Mouse (Mus musculus) ES-Bruce4 (cell line): ENCODE results near the gene Lrrc73.

ENCODE experiments used
- CTCF ChIP-seq: IDR thresholded peaks from one replicate; pipeline ENCODE4 v1.8.1; 2011; ENCODE audit warnings: low read depth, low read length
- POLR2A ChIP-seq: IDR thresholded peaks from one replicate; pipeline ENCODE4 v1.8.1; 2011; ENCODE audit warnings: low read length; ENCODE audit not compliant: insufficient read depth

DNA sequence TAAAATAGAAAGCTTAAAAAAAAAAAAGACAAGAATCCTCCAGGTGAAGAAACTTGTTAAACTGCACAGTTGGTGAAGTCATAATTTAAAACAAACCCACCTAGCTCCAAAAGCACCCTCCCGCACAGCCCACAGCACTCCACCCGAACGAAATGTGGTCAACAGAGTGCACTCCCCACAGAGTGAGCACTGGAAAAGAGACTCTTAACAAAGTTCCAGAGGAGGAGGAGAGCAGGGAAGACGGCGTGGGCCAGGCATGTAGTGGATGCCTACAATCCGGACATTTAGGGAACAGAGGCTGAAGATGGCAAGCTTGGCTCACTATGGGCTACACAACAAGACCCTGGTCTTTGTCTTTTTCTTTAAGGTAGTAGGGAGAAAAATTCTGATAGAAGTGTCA lies 21.7 kb downstream of the Lrrc73 start:
- no peak for TF ChIP-seq POLR2A
- TF ChIP-seq CTCF, result no peak
